Mouse (Mus musculus) embryonic fibroblast, embryonic 13.5 days (primary cell): ENCODE data around the gene Kirrel3.

Source experiments
- CTCF ChIP-seq: IDR thresholded peaks from 2 replicates; pipeline ENCODE4 v1.5.1; 2011; ENCODE audit warnings: mild to moderate bottlenecking, control low read depth, low read length, moderate library complexity, borderline replicate concordance; ENCODE audit not compliant: insufficient read depth
- POLR2A ChIP-seq: IDR thresholded peaks from 2 replicates; pipeline ENCODE4 v1.6.1; 2011; ENCODE audit warnings: low read depth, mild to moderate bottlenecking, control low read depth, low read length, moderate library complexity

- TF ChIP-seq POLR2A (no peak), CTCF (no peak)
Measured at GRCm38 (mm10) chr9:34768961-34769360, 283.3 kb downstream of the Kirrel3 start.
